Mouse (Mus musculus): ENCODE results near the gene Rpusd1. TPM values are rescaled to one million over a fixed set of nuclear protein-coding genes. Genes with fewer than 3 reads are reported as not detected.

The Rpusd1 gene
- 7.9 and 8.1 TPM in 2 replicates for polyA plus RNA-seq (2012; rRNA removed)

GRCm38 (mm10) chr17:25727265-25728008, at the start of gene Rpusd1, which contains the start of gene Chtf18:
Gene Rpusd1, plus strand, starts transcription at chr17:25727670.
Gene Chtf18, minus strand, starts transcription at chr17:25727419.

GRCm38 (mm10) chr17:25716711-25717637, 10.5 kb upstream of the Rpusd1 start, which contains the start of gene Gng13:
Gene Gng13, plus strand, starts transcription at chr17:25717171.

GRCm38 (mm10) chr17:25735745-25736144, 8.3 kb downstream of the Rpusd1 start, which contains the start of gene Mslnl:
Gene Mslnl, plus strand, starts transcription at chr17:25736042.

GRCm38 (mm10) chr17:25754241-25754640, 26.8 kb downstream of the Rpusd1 start, which contains the start of gene Msln:
Gene Msln, minus strand, starts transcription at chr17:25754378.

GRCm38 (mm10) chr17:25773549-25774120, 46.2 kb downstream of the Rpusd1 start, which contains the start of gene Narfl:
Gene Narfl, plus strand, starts transcription at chr17:25773776.

Other genes with a start within 250 kb of the Rpusd1 start
- not detected in 2 replicates for gene Sstr5, start 230.4 kb upstream of the Rpusd1 start, polyA plus RNA-seq (2012; rRNA removed)
- 0.02 and 0.05 TPM in 2 replicates for gene Sox8, start 157.0 kb upstream of the Rpusd1 start, polyA plus RNA-seq (2012; rRNA removed)
- gene Lmf1, start 148.6 kb upstream of the Rpusd1 start, polyA plus RNA-seq (2012; rRNA removed) = 5.2 and 6.2 TPM in 2 replicates
- 0.05 TPM in 1 of 2 replicates, not detected in the other for gene Gng13, start 10.5 kb upstream of the Rpusd1 start, polyA plus RNA-seq (2012; rRNA removed)
- 5.2 and 6.8 TPM in 2 replicates for gene Chtf18, start 251 bp upstream of the Rpusd1 start, polyA plus RNA-seq (2012; rRNA removed)
- not detected in 2 replicates for gene Mslnl, start 8.4 kb downstream of the Rpusd1 start, polyA plus RNA-seq (2012; rRNA removed)
- 8.0 and 9.1 TPM in 2 replicates for gene Msln, start 26.7 kb downstream of the Rpusd1 start, polyA plus RNA-seq (2012; rRNA removed)
- 10.9 and 12.1 TPM in 2 replicates for gene Narfl, start 46.1 kb downstream of the Rpusd1 start, polyA plus RNA-seq (2012; rRNA removed)
- 7.7 and 9.7 TPM in 2 replicates for gene Haghl, start 58.0 kb downstream of the Rpusd1 start, polyA plus RNA-seq (2012; rRNA removed)
- gene Ccdc78, start 58.9 kb downstream of the Rpusd1 start, polyA plus RNA-seq (2012; rRNA removed) = 0.01 and 0.02 TPM in 2 replicates
- gene Fam173a, start 65.2 kb downstream of the Rpusd1 start, polyA plus RNA-seq (2012; rRNA removed) = 45.0 and 49.0 TPM in 2 replicates
- gene AC134908.4, start 68.0 kb downstream of the Rpusd1 start, polyA plus RNA-seq (2012; rRNA removed) = not detected in 2 replicates
- gene Metrn, start 69.5 kb downstream of the Rpusd1 start, polyA plus RNA-seq (2012; rRNA removed) = 13.1 and 16.2 TPM in 2 replicates
- gene Fbxl16, start 81.4 kb downstream of the Rpusd1 start, polyA plus RNA-seq (2012; rRNA removed) = 0.08 TPM in 2 replicates
- 14.1 and 15.5 TPM in 2 replicates for gene Wdr24, start 96.0 kb downstream of the Rpusd1 start, polyA plus RNA-seq (2012; rRNA removed)
- gene Jmjd8, start 101.2 kb downstream of the Rpusd1 start, polyA plus RNA-seq (2012; rRNA removed) = 22.4 and 24.2 TPM in 2 replicates
- gene Stub1, start 105.7 kb downstream of the Rpusd1 start, polyA plus RNA-seq (2012; rRNA removed) = 82.1 and 92.4 TPM in 2 replicates
- 1.3 and 2.0 TPM in 2 replicates for gene Rhbdl1, start 109.6 kb downstream of the Rpusd1 start, polyA plus RNA-seq (2012; rRNA removed)
- 2.9 and 3.8 TPM in 2 replicates for gene Gm20683, start 114.1 kb downstream of the Rpusd1 start, polyA plus RNA-seq (2012; rRNA removed)
- gene Rhot2, start 117.2 kb downstream of the Rpusd1 start, polyA plus RNA-seq (2012; rRNA removed) = 28.3 and 35.9 TPM in 2 replicates
- gene Wdr90, start 133.8 kb downstream of the Rpusd1 start, polyA plus RNA-seq (2012; rRNA removed) = 8.8 and 9.9 TPM in 2 replicates
- gene Mcrip2, start 141.1 kb downstream of the Rpusd1 start, polyA plus RNA-seq (2012; rRNA removed) = 34.5 and 45.2 TPM in 2 replicates
- 61.8 and 63.8 TPM in 2 replicates for gene Mettl26, start 147.4 kb downstream of the Rpusd1 start, polyA plus RNA-seq (2012; rRNA removed)
- gene Wfikkn1, start 153.2 kb downstream of the Rpusd1 start, polyA plus RNA-seq (2012; rRNA removed) = 0.13 and 0.16 TPM in 2 replicates
- 8.7 and 11.1 TPM in 2 replicates for gene Rab40c, start 192.1 kb downstream of the Rpusd1 start, polyA plus RNA-seq (2012; rRNA removed)
- gene Pigq, start 217.3 kb downstream of the Rpusd1 start, polyA plus RNA-seq (2012; rRNA removed) = 123 and 127 TPM in 2 replicates
- gene Nhlrc4, start 217.3 kb downstream of the Rpusd1 start, polyA plus RNA-seq (2012; rRNA removed) = 2.6 and 3.4 TPM in 2 replicates
- gene A930017K11Rik, start 224.9 kb downstream of the Rpusd1 start, polyA plus RNA-seq (2012; rRNA removed) = 0.03 and 0.04 TPM in 2 replicates

Measured in liver, embryonic 18 days (tissue).